Mouse (Mus musculus): ENCODE measurements around the gene Epha8. TPM values are rescaled to one million over a fixed set of nuclear protein-coding genes. Genes with fewer than 3 reads are reported as not detected.
A peak's percentile ranks its signal among the peaks of the same experiment; 100 is the strongest.

Epha8 gene
- total RNA-seq (2021) = not detected
- long read RNA-seq, experiment 1 = 0 reads
- long read RNA-seq, experiment 2 = 0 reads

- DNase-seq (ENCODE audit: low spot score) = no peak
Observed at GRCm38 (mm10) chr4:136956751-136957446, at the start of gene Epha8. Epha8 (minus strand) TSS chr4:136956816.

- DNase-seq (ENCODE audit: low spot score) = no peak
Observed at GRCm38 (mm10) chr4:137001825-137002224, 45.2 kb upstream of the Epha8 start.

GRCm38 (mm10) chr4:137001020-137001419, 44.4 kb upstream of the Epha8 start:
- DNase-seq (ENCODE audit: low spot score) = no peak

- DNase-seq (ENCODE audit: low spot score) = no peak
Observed at GRCm38 (mm10) chr4:136998371-136998770, 41.8 kb upstream of the Epha8 start.

- DNase-seq (ENCODE audit: low spot score) = no peak
Observed at GRCm38 (mm10) chr4:136997723-136998345, 41.2 kb upstream of the Epha8 start.

GRCm38 (mm10) chr4:136996933-136997332, 40.3 kb upstream of the Epha8 start:
- DNase-seq (ENCODE audit: low spot score) = no peak

GRCm38 (mm10) chr4:136995361-136995760, 38.7 kb upstream of the Epha8 start:
- DNase-seq (ENCODE audit: low spot score) = no peak

GRCm38 (mm10) chr4:136981993-136982695, 25.5 kb upstream of the Epha8 start:
- DNase-seq (ENCODE audit: low spot score) = no peak

- peak; percentile 7 for DNase-seq (ENCODE audit: low spot score)
Observed at GRCm38 (mm10) chr4:136981347-136981746, 24.7 kb upstream of the Epha8 start.

- DNase-seq (ENCODE audit: low spot score) = no peak
Observed at GRCm38 (mm10) chr4:136980921-136981320, 24.3 kb upstream of the Epha8 start.

GRCm38 (mm10) chr4:136977244-136977643, 20.6 kb upstream of the Epha8 start:
- no peak for DNase-seq (ENCODE audit: low spot score)

GRCm38 (mm10) chr4:136970939-136971338, 14.3 kb upstream of the Epha8 start:
- peak; percentile 19 for DNase-seq (ENCODE audit: low spot score)

- no peak for DNase-seq (ENCODE audit: low spot score)
Observed at GRCm38 (mm10) chr4:136969503-136970276, 13.1 kb upstream of the Epha8 start.

GRCm38 (mm10) chr4:136969096-136969495, 12.5 kb upstream of the Epha8 start:
- no peak for DNase-seq (ENCODE audit: low spot score)

GRCm38 (mm10) chr4:136967511-136967910, 10.9 kb upstream of the Epha8 start:
- DNase-seq (ENCODE audit: low spot score) = no peak

GRCm38 (mm10) chr4:136966493-136967390, 10.1 kb upstream of the Epha8 start:
- no peak for DNase-seq (ENCODE audit: low spot score)

- no peak for DNase-seq (ENCODE audit: low spot score)
Observed at GRCm38 (mm10) chr4:136964990-136965421, 8.4 kb upstream of the Epha8 start.

GRCm38 (mm10) chr4:136962447-136962846, 5.8 kb upstream of the Epha8 start:
- DNase-seq (ENCODE audit: low spot score) = no peak

- DNase-seq (ENCODE audit: low spot score) = no peak
Observed at GRCm38 (mm10) chr4:136961642-136962285, 5.1 kb upstream of the Epha8 start.

GRCm38 (mm10) chr4:136960581-136960980, 4.0 kb upstream of the Epha8 start:
- DNase-seq (ENCODE audit: low spot score) = no peak
